Mouse (Mus musculus) neutrophil, adult 83 days (primary cell): Measurements from ENCODE around the gene Cdhr3. TPM values are rescaled to one million over a fixed set of nuclear protein-coding genes. Genes with fewer than 3 reads are reported as not detected.

ENCODE experiments used
- total RNA-seq, 2 experiments: library from RNA; stranded (reverse); gene quantifications; one replicate each; pipeline ENCODE4 v1.2.4; 2023

Gene Cdhr3
- not detected for total RNA-seq

DNA sequence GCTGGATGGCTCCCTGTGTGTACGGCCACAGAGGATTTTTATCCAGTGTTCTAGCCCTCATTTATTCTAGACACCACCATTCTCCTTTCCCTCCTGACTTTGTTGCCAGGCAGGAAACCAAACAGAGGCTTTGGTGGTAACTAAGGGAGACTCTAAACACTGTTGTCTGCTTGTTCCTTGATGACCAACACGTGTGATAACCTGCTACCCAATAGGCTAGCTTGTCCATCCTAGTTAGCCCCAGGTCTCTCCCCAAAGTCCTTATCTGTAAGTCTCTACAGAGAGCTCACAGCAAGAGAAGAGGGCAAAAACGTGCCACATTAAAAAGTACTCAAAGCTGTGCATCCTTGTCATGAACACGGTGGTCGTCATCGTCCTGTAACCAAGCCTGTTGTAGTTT is at the start of gene Cdhr3:
Cdhr3 (minus strand) TSS at position 101 of the 400 bp plus-strand sequence.

Other genes with a start within 250 kb of the Cdhr3 start
- 10 to 100 TPM; 76.4 to 76.8 TPM for gene Sypl, start 139.0 kb downstream of the Cdhr3 start, total RNA-seq
- 100 to 1,000 TPM; 147 to 165 TPM for gene Atxn7l1, start 54.8 kb upstream of the Cdhr3 start, total RNA-seq